In the genomic region with DNA sequence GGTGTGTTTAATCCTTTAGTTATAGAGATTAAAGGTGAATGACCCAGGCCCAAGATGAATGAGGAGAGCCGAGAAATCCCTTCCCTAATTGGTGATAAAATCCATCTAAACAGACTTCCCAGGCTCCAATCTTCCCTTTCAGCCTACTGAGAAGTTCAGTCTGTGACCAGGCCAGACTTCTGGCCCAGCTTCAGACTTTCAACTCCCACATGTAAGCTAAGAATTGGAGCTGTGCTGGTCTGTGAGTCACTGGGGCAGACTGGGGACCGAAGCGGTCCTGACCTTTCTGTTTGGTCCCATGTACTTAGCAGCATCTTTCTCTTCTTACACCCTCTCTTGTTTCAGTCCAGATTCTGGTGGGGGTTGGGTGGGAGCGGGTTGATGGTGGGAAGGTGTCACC, we compare ENCODE assay signal across 21 mouse cellular contexts. TPM values are rescaled to one million over a fixed set of nuclear protein-coding genes. Genes with fewer than 3 reads are reported as not detected.
DNase-seq lines count a peak whose midpoint lies in the region; ATAC-seq and TF ChIP-seq lines count a peak whose summit lies in the region.
"Had no signal": no experiment of that assay in that cellular context is flagged by ENCODE, and none has a peak within 500 bp of the region (broad histone marks: within the 10 kb centered on the region; RNA-seq: fewer than 3 reads in every experiment).

No protein-coding gene starts in this region.

- no peak for TF ChIP-seq CTCF in gastrocnemius, adult 2 months (IDR thresholded peaks at IDR 0.05)
- no peak for TF ChIP-seq CTCF in kidney, adult 2 months (conservative IDR thresholded peaks at IDR 0.05; ENCODE audit: insufficient read depth, insufficient read length, low read depth, low read length)
- no peak for TF ChIP-seq CTCF in lung, embryonic 14.5 days (IDR thresholded peaks at IDR 0.05; ENCODE audit: low read depth)

- no peak overlapping the region for H3K9ac ChIP-seq in kidney, embryonic 14.5 days (ENCODE audit: low read depth, low read length)
- no peak overlapping the region for H3K9ac ChIP-seq in lung, embryonic 14.5 days
- H3K9ac ChIP-seq: forebrain, embryonic 13.5 days; liver, embryonic 12.5 days; midbrain, embryonic 15.5 days had no signal

- no peak overlapping the region for H3K4me2 ChIP-seq in kidney, embryonic 14.5 days (replicated peaks; ENCODE audit: low read depth, low read length)
- no peak overlapping the region for H3K4me2 ChIP-seq in lung, embryonic 14.5 days
- H3K4me2 ChIP-seq: forebrain, embryonic 13.5 days; liver, embryonic 12.5 days; midbrain, embryonic 15.5 days had no signal

- H3K36me3 ChIP-seq in kidney, embryonic 14.5 days (ENCODE audit: control insufficient read depth, insufficient read depth, low read length): no peaks in the 10 kb centered on the region
- H3K36me3 ChIP-seq in kidney, adult 2 months (ENCODE audit: control insufficient read depth, insufficient read depth, low read length): no peaks in the 10 kb centered on the region
- no peaks in the 10 kb centered on the region for H3K36me3 ChIP-seq in lung, embryonic 14.5 days (ENCODE audit: insufficient read depth)
- no peaks in the 10 kb centered on the region for H3K36me3 ChIP-seq in hindbrain, embryonic 10.5 days
- H3K36me3 ChIP-seq: heart, embryonic 10.5 days; liver, embryonic 12.5 days; midbrain, embryonic 15.5 days had no signal

- peaks cover 5% of the 10 kb centered on the region; the same call in 1 of the 2 replicates for H3K4me1 ChIP-seq in kidney, embryonic 14.5 days (ENCODE audit: control insufficient read depth, insufficient read depth, low read length)
- H3K4me1 ChIP-seq in kidney, adult 2 months (ENCODE audit: control insufficient read depth, insufficient read depth, low read length): no peaks in the 10 kb centered on the region
- 0 out of 2 replicates have a peak, but pooled peaks cover 7% of the 10 kb centered on the region for H3K4me1 ChIP-seq in lung, embryonic 14.5 days (ENCODE audit: insufficient read depth)
- H3K4me1 ChIP-seq in hindbrain, embryonic 10.5 days (replicated peaks): peaks cover 18% of the 10 kb centered on the region
- H3K4me1 ChIP-seq: heart, embryonic 10.5 days; liver, embryonic 12.5 days; midbrain, embryonic 15.5 days had no signal

- intact Hi-C loops in gastrocnemius, adult 2 months (cut with DNase I): no loop called here

- peak; percentile 31 for DNase-seq in gastrocnemius, adult 2 months
- DNase-seq in gastrocnemius, adult 8-10 months (ENCODE audit: low spot score in 2 of 2): no peak
- no peak for DNase-seq in kidney, adult 2 months
- peak; percentile 52 for DNase-seq in lung, embryonic 14.5 days
- no peak for DNase-seq in lung, postnatal 14 days
- peak; percentile 10 for DNase-seq in adipocyte (ENCODE audit: low spot score)
- DNase-seq in hindbrain, embryonic 10.5 days (ENCODE audit: low spot score): no peak
- DNase-seq: adrenal gland, adult 2 months; cerebellum, adult 9-11 months; left cerebral cortex, postnatal 4 days; right cerebral cortex, postnatal 4 days; thymus, postnatal 25 days had no signal

- no peak overlapping the region for H3K27ac ChIP-seq in gastrocnemius, adult 2 months
- H3K27ac ChIP-seq in kidney, embryonic 14.5 days (ENCODE audit: low read depth, low read length): no peak overlapping the region
- H3K27ac ChIP-seq in kidney, adult 2 months (ENCODE audit: insufficient read depth, low read depth, low read length): no peak overlapping the region
- 0 out of 2 replicates have a peak overlapping the region, but pooled peaks have one; percentile 22 for H3K27ac ChIP-seq in lung, embryonic 14.5 days (ENCODE audit: low read depth)
- H3K27ac ChIP-seq in hindbrain, embryonic 10.5 days: no peak overlapping the region
- H3K27ac ChIP-seq: forebrain, embryonic 13.5 days; heart, embryonic 10.5 days; liver, embryonic 12.5 days; midbrain, embryonic 15.5 days had no signal

- H3K4me3 ChIP-seq in gastrocnemius, adult 2 months: no peak overlapping the region
- no peak overlapping the region for H3K4me3 ChIP-seq in kidney, embryonic 14.5 days (ENCODE audit: low read length)
- no peak overlapping the region for H3K4me3 ChIP-seq in kidney, adult 2 months (ENCODE audit: insufficient read depth, low read depth, low read length)
- no peak overlapping the region for H3K4me3 ChIP-seq in lung, embryonic 14.5 days (ENCODE audit: low read depth, low read length)
- H3K4me3 ChIP-seq in hindbrain, embryonic 10.5 days: no peak overlapping the region
- H3K4me3 ChIP-seq: forebrain, embryonic 13.5 days; heart, embryonic 10.5 days; liver, embryonic 12.5 days; midbrain, embryonic 15.5 days had no signal

- ATAC-seq in kidney, embryonic 14.5 days (ENCODE audit: low FRiP score, low TSS enrichment): peak; percentile 83
- peak; percentile 44; the same call in 1 of the 2 replicates for ATAC-seq in lung, embryonic 14.5 days (ENCODE audit: insufficient read depth)
- ATAC-seq: forebrain, embryonic 13.5 days; inflammation-experienced regulatory T-cells, adult 6 months; liver, embryonic 12.5 days; midbrain, embryonic 15.5 days had no signal

- no peaks in the 10 kb centered on the region for H3K27me3 ChIP-seq in kidney, embryonic 14.5 days (ENCODE audit: control insufficient read depth, insufficient read depth, low read length)
- no peaks in the 10 kb centered on the region for H3K27me3 ChIP-seq in kidney, adult 2 months (replicated peaks; ENCODE audit: control insufficient read depth, insufficient read depth, low read length)
- no peaks in the 10 kb centered on the region for H3K27me3 ChIP-seq in lung, embryonic 14.5 days (ENCODE audit: insufficient read depth, low read length)
- H3K27me3 ChIP-seq in hindbrain, embryonic 10.5 days (ENCODE audit: insufficient read depth, poor library complexity, severe bottlenecking): peaks cover 80% of the 10 kb centered on the region
- H3K27me3 ChIP-seq: forebrain, embryonic 13.5 days; liver, embryonic 12.5 days had no signal

- 25% methylated on average over 4 of the region's 4 CpGs for WGBS in kidney, embryonic 14.5 days
- WGBS in kidney, adult 2 months: 65% methylated on average over 4 of the region's 4 CpGs
- WGBS in lung, embryonic 14.5 days: 46% methylated on average over 4 of the region's 4 CpGs
- whole genome bisulfite sequencing in hindbrain, embryonic 10.5 days: 66% methylated on average over 4 of the region's 4 CpGs

- 0 out of 2 replicates have a peak, but pooled peaks cover 5% of the 10 kb centered on the region for H3K9me3 ChIP-seq in kidney, embryonic 14.5 days (ENCODE audit: control insufficient read depth, low read length)
- H3K9me3 ChIP-seq in lung, embryonic 14.5 days (ENCODE audit: low read depth, low read length): 0 out of 2 replicates have a peak, but pooled peaks cover 6% of the 10 kb centered on the region
- H3K9me3 ChIP-seq in hindbrain, embryonic 10.5 days: peaks cover 13% of the 10 kb centered on the region
- H3K9me3 ChIP-seq: forebrain, embryonic 13.5 days; heart, embryonic 10.5 days; liver, embryonic 12.5 days; midbrain, embryonic 15.5 days had no signal

- no peak for TF ChIP-seq POLR2A in kidney, adult 2 months (IDR thresholded peaks at IDR 0.05; ENCODE audit: low read depth, low read length)

RNA-seq across cellular contexts. Expression of gene Ankrd55, which starts 50.3 kb away (rescaled TPM):
- total RNA-seq in gastrocnemius, adult 2 months (2021): not detected
- total RNA-seq in gastrocnemius, adult 8-10 months (2022): under 1 TPM in 1 of 4 experiments, not detected in 3; 0.11 TPM
- 0.34 and 0.71 TPM in 2 replicates for polyA plus RNA-seq in kidney, embryonic 14.5 days (2014; fragmentation: Nextera tagmentation; extraction: Ambion mirVana)
- polyA plus RNA-seq in kidney, adult 2 months (2012; rRNA removed): 0.08 TPM in 2 replicates
- polyA plus RNA-seq in lung, embryonic 14.5 days (2014; fragmentation: Nextera tagmentation; extraction: Ambion mirVana): 0.18 and 0.22 TPM in 2 replicates
- polyA plus RNA-seq in hindbrain, embryonic 10.5 days (2016; fragmentation: Nextera tagmentation; extraction: Ambion mirVana): 0.68 and 1.9 TPM in 2 replicates
- total RNA-seq: megakaryocyte progenitor cell, adult 5-6 weeks; MEL; neutrophil, adult 5-6 weeks had no signal
- polyA plus RNA-seq: heart, embryonic 10.5 days had no signal

Comparison
In these comparisons a context has a peak if more than half of its experiments do, and no peak if none do; other contexts are left out.
1. DNase-seq: peak in gastrocnemius, adult 2 months (single experiment), lung, embryonic 14.5 days (single experiment) and adipocyte (single experiment); none in gastrocnemius, adult 8-10 months (0 of 2), kidney, adult 2 months (single experiment), lung, postnatal 14 days (single experiment) and hindbrain, embryonic 10.5 days (single experiment).